Comparison of ENCODE assay signal across 11 mouse cellular contexts in genomic region chr2:83744276-83744952, GRCm38 (mm10). TPM values are rescaled to one million over a fixed set of nuclear protein-coding genes. Genes with fewer than 3 reads are reported as not detected.
DNase-seq lines count a peak whose midpoint lies in the region; ATAC-seq and TF ChIP-seq lines count a peak whose summit lies in the region.
"Had no signal": no experiment of that assay in that cellular context is flagged by ENCODE, and none has a peak within 500 bp of the region (broad histone marks: within the 10 kb centered on the region; RNA-seq: fewer than 3 reads in every experiment).

No protein-coding gene starts in this region.

- peaks cover 16% of the 10 kb centered on the region for H3K36me3 ChIP-seq in heart, embryonic 14.5 days (ENCODE audit: control insufficient read depth, insufficient read depth, low read length)
- peaks cover 14% of the 10 kb centered on the region; the same call in 1 of the 2 replicates for H3K36me3 ChIP-seq in lung, embryonic 14.5 days (ENCODE audit: insufficient read depth)
- peaks cover 17% of the 10 kb centered on the region for H3K36me3 ChIP-seq in embryonic facial prominence, embryonic 15.5 days
- peaks cover 6% of the 10 kb centered on the region for H3K36me3 ChIP-seq in stomach, postnatal 0 days (ENCODE audit: control insufficient read depth, insufficient read depth, low read length)

- no peak for TF ChIP-seq CTCF in lung, embryonic 14.5 days (IDR thresholded peaks at IDR 0.05; ENCODE audit: low read depth)
- no peak for TF ChIP-seq CTCF in stomach, postnatal 0 days (IDR thresholded peaks at IDR 0.05; ENCODE audit: low read depth)

- no peaks in the 10 kb centered on the region for H3K27me3 ChIP-seq in heart, embryonic 14.5 days (ENCODE audit: control insufficient read depth, insufficient read depth, low read length)
- no peaks in the 10 kb centered on the region for H3K27me3 ChIP-seq in lung, embryonic 14.5 days (ENCODE audit: insufficient read depth, low read length)
- H3K27me3 ChIP-seq in embryonic facial prominence, embryonic 15.5 days, result no peaks in the 10 kb centered on the region
- H3K27me3 ChIP-seq in stomach, postnatal 0 days (ENCODE audit: control insufficient read depth, insufficient read depth, low read length), result no peaks in the 10 kb centered on the region
- H3K27me3 ChIP-seq: lung, embryonic 15.5 days had no signal

- H3K27ac ChIP-seq in heart, embryonic 14.5 days (replicated peaks in 1 of 2; ENCODE audit: control insufficient read depth in 1 of 2, insufficient read depth in 1 of 2, low read depth in 2 of 2, low read length in 2 of 2), result peak overlapping the region; percentile 25 to 44; a peak in 3 of 4 replicates
- H3K27ac ChIP-seq in lung, embryonic 14.5 days (ENCODE audit: low read depth), result no peak overlapping the region
- no peak overlapping the region for H3K27ac ChIP-seq in embryonic facial prominence, embryonic 15.5 days (replicated peaks)
- no peak overlapping the region for H3K27ac ChIP-seq in stomach, postnatal 0 days (replicated peaks)
- H3K27ac ChIP-seq: lung, embryonic 15.5 days had no signal

- H3K9ac ChIP-seq in heart, embryonic 14.5 days (ENCODE audit: low read length), result no peak overlapping the region
- no peak overlapping the region for H3K9ac ChIP-seq in lung, embryonic 14.5 days
- H3K9ac ChIP-seq in embryonic facial prominence, embryonic 15.5 days, result no peak overlapping the region
- H3K9ac ChIP-seq in stomach, postnatal 0 days (ENCODE audit: low read length), result no peak overlapping the region
- H3K9ac ChIP-seq: forebrain, postnatal 0 days; lung, embryonic 15.5 days had no signal

- WGBS in heart, embryonic 14.5 days, result 62% methylated on average over 9 of the region's 9 CpGs
- 64% methylated on average over 9 of the region's 9 CpGs for WGBS in lung, embryonic 14.5 days
- WGBS in embryonic facial prominence, embryonic 15.5 days, result 72% methylated on average over 9 of the region's 9 CpGs
- 53% methylated on average over 9 of the region's 9 CpGs for WGBS in stomach, postnatal 0 days

- 0 out of 2 replicates have a peak, but pooled peaks have one; percentile 7 for ATAC-seq in heart, embryonic 14.5 days (ENCODE audit: insufficient number of reproducible peaks, insufficient read depth, low FRiP score, low read depth)
- no peak for ATAC-seq in lung, embryonic 14.5 days (ENCODE audit: insufficient read depth)
- peak; percentile 34; the same call in 1 of the 2 replicates for ATAC-seq in embryonic facial prominence, embryonic 15.5 days (ENCODE audit: insufficient number of reproducible peaks, low FRiP score, low TSS enrichment, low read depth)
- 0 out of 2 replicates have a peak, but pooled peaks have one; percentile 19 for ATAC-seq in stomach, postnatal 0 days (ENCODE audit: low FRiP score, low TSS enrichment)
- ATAC-seq: forebrain, postnatal 0 days had no signal

- peaks cover 16 to 32% of the 10 kb centered on the region in 2 experiments for H3K4me1 ChIP-seq in heart, embryonic 14.5 days (ENCODE audit: control insufficient read depth in 2 of 2, insufficient read depth in 2 of 2, low read length in 2 of 2)
- 0 out of 2 replicates have a peak, but pooled peaks cover 3% of the 10 kb centered on the region for H3K4me1 ChIP-seq in lung, embryonic 14.5 days (ENCODE audit: insufficient read depth)
- peaks cover 14% of the 10 kb centered on the region for H3K4me1 ChIP-seq in embryonic facial prominence, embryonic 15.5 days
- H3K4me1 ChIP-seq in stomach, postnatal 0 days (replicated peaks; ENCODE audit: control insufficient read depth, insufficient read depth), result no peaks in the 10 kb centered on the region

- H3K4me2 ChIP-seq in heart, embryonic 14.5 days (ENCODE audit: low read length), result no peak overlapping the region
- no peak overlapping the region for H3K4me2 ChIP-seq in lung, embryonic 14.5 days
- H3K4me2 ChIP-seq in embryonic facial prominence, embryonic 15.5 days (replicated peaks), result no peak overlapping the region
- no peak overlapping the region for H3K4me2 ChIP-seq in stomach, postnatal 0 days (replicated peaks; ENCODE audit: low read depth)
- H3K4me2 ChIP-seq: lung, embryonic 15.5 days had no signal

- intact Hi-C loops in heart, postnatal 10 days (cut with DNase I), result no loop called here

- no peak for TF ChIP-seq EP300 in stomach, postnatal 0 days (optimal IDR thresholded peaks at IDR 0.05)

- H3K4me3 ChIP-seq in heart, embryonic 14.5 days (ENCODE audit: control insufficient read depth in 1 of 2, insufficient read depth in 1 of 2, low read depth in 1 of 2, low read length in 2 of 2), result no peak overlapping the region
- H3K4me3 ChIP-seq in lung, embryonic 14.5 days (ENCODE audit: low read depth, low read length), result no peak overlapping the region
- no peak overlapping the region for H3K4me3 ChIP-seq in embryonic facial prominence, embryonic 15.5 days (replicated peaks)
- no peak overlapping the region for H3K4me3 ChIP-seq in stomach, postnatal 0 days (ENCODE audit: low read depth, low read length)
- H3K4me3 ChIP-seq: lung, embryonic 15.5 days had no signal

- H3K9me3 ChIP-seq in heart, embryonic 14.5 days (ENCODE audit: control insufficient read depth, low read length), result no peaks in the 10 kb centered on the region
- H3K9me3 ChIP-seq in lung, embryonic 14.5 days (ENCODE audit: low read depth, low read length), result no peaks in the 10 kb centered on the region
- no peaks in the 10 kb centered on the region for H3K9me3 ChIP-seq in embryonic facial prominence, embryonic 15.5 days (replicated peaks)
- H3K9me3 ChIP-seq in stomach, postnatal 0 days (ENCODE audit: control insufficient read depth, low read length), result no peaks in the 10 kb centered on the region
- H3K9me3 ChIP-seq: lung, embryonic 15.5 days had no signal

- no peak for DNase-seq in heart, postnatal 10 days
- peak; percentile 21 for DNase-seq in lung, embryonic 14.5 days
- DNase-seq in lung, adult 18-20 months, result no peak
- no peak for DNase-seq in stomach, postnatal 0 days (ENCODE audit: low spot score)
- no peak for DNase-seq in gastrocnemius, postnatal 4 days (ENCODE audit: low spot score in 2 of 2)
- no peak for DNase-seq in gastrocnemius, adult 18-20 months (ENCODE audit: low spot score)
- DNase-seq: forebrain, postnatal 0 days; thymus, postnatal 4 days had no signal

RNA-seq across cellular contexts. Expression of gene Itgav, which starts 20.2 kb away (rescaled TPM):
- polyA plus RNA-seq in heart, embryonic 14.5 days (2014; fragmentation: Nextera tagmentation; extraction: Ambion mirVana), result 67.4 and 75.3 TPM in 2 replicates
- 10 to 100 TPM; 53.7 to 56.0 TPM for total RNA-seq in heart, postnatal 10 days (2021)
- 66.8 and 77.0 TPM in 2 replicates for polyA plus RNA-seq in lung, embryonic 14.5 days (2014; fragmentation: Nextera tagmentation; extraction: Ambion mirVana)
- 68.8 and 74.6 TPM in 2 replicates for polyA plus RNA-seq in embryonic facial prominence, embryonic 15.5 days (2015; fragmentation: Nextera tagmentation; extraction: Ambion mirVana)
- 69.8 and 74.3 TPM in 2 replicates for polyA plus RNA-seq in stomach, postnatal 0 days (2015; fragmentation: Nextera tagmentation; extraction: Ambion mirVana)
- total RNA-seq in gastrocnemius, postnatal 4 days (2021), result 10 to 100 TPM; 69.8 to 73.2 TPM
- 10 to 100 TPM; 36.8 to 50.6 TPM for total RNA-seq in gastrocnemius, adult 18-20 months (2021)

Comparison
In these comparisons a context has a peak if more than half of its experiments do, and no peak if none do; other contexts are left out.
1. H3K27ac ChIP-seq: peak in heart, embryonic 14.5 days (2 of 2); none in lung, embryonic 14.5 days (single experiment), embryonic facial prominence, embryonic 15.5 days (single experiment) and stomach, postnatal 0 days (single experiment).